Mouse (Mus musculus) thymus, postnatal 25 days (tissue): ENCODE data around the gene Lrp8.

Experiments
- DNase-seq: peaks from one replicate; pipeline ENCODE4 v3.0.0; 2022

Gene Lrp8

DNA sequence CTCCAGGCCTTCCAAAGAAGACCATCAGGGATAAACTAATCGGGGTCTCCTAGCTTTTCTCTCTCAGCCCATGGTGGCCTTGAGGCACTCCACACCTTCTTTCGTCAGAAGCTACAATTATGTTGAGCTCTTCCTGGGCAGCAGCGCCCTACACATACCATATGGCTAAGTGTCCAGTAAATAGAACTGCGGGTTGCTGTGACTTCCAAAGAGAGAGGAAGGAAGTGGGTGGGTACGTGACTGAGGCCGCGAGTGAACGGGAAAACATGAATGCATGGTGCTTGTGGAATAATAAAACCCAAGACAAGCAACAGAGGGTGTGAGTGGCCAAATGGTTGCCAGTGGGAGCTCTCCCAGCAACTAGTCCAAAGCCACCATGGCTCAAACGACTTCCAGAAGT, 47.6 kb downstream of the Lrp8 start:
- no peak for DNase-seq

- DNase-seq, result no peak
Measured at GRCm38 (mm10) chr4:107850091-107850490, 48.0 kb downstream of the Lrp8 start.

GRCm38 (mm10) chr4:107853333-107853732, 51.3 kb downstream of the Lrp8 start:
- no peak for DNase-seq

DNA sequence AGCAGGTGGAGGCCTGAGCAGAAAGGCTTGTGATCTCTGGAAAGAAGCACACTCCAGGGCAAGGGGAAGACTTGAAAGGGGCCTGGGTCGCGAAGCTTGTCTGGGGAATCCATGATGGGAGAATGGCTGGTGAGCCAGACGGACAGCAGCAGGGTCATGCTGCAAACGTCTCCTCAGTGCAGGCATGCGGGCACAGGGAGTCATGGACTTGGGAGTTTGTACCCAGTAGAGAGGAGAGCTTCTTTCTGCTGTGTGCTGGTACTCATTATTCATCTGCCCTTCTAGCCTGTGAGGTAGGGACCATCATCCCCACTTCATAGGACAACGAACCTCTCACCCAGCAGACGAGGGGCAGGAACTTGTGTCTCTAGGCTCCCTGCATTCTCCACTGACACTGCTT, 51.8 kb downstream of the Lrp8 start:
- DNase-seq, result no peak

DNA sequence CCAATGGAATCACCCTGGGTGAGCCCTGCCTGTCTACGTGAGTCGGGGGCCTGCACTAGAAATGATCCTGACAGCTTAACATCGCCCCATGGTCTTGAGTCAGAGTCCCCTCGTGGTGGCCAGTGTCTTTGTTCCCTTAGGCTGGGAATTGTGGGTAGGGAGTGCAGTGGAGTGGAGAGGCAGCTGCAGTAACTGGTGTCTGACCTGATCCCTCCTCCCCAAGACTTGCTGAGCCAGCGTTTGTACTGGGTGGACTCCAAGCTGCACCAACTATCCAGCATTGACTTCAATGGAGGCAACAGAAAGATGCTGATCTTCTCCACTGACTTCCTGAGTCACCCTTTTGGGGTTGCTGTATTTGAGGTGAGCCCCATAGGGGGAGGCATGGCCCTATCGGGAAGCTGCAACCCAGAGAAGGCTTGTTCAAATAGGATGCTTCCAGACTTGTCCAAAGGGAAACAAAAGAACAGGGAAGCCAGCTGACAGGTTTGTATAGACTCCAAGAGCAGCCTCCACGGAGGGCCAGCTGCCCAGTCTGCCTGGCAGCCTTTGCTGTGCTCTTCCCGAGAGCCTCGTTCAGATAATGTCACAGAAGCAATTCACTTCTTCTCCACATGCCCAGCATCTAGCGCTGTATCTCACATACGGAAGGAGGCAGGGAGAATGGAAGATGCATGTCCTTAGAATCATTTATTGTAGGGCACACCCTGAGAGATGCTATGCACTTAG, 55.1 kb downstream of the Lrp8 start:
- DNase-seq, result no peak

GRCm38 (mm10) chr4:107858995-107859394, 56.9 kb downstream of the Lrp8 start:
- no peak for DNase-seq

DNA sequence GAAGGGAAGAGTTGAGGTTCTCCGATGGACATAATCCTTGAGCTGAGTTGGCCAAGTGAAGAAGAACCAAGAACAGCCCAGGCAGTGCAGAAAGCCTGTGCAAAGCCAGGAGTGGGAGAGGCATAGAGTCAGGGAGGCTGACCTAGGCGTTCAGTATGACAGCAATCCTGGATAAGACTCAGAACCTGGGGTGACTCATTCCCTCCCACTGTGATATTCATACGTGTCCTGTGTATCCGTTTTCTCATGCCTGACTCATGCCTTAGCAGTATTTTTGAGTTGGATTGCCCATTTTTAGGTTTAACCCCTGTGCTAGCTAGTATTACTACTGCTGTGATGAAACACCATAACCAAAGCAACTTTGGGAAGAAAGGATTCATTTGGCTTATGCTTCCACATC, 62.8 kb downstream of the Lrp8 start:
- DNase-seq, result no peak

DNA sequence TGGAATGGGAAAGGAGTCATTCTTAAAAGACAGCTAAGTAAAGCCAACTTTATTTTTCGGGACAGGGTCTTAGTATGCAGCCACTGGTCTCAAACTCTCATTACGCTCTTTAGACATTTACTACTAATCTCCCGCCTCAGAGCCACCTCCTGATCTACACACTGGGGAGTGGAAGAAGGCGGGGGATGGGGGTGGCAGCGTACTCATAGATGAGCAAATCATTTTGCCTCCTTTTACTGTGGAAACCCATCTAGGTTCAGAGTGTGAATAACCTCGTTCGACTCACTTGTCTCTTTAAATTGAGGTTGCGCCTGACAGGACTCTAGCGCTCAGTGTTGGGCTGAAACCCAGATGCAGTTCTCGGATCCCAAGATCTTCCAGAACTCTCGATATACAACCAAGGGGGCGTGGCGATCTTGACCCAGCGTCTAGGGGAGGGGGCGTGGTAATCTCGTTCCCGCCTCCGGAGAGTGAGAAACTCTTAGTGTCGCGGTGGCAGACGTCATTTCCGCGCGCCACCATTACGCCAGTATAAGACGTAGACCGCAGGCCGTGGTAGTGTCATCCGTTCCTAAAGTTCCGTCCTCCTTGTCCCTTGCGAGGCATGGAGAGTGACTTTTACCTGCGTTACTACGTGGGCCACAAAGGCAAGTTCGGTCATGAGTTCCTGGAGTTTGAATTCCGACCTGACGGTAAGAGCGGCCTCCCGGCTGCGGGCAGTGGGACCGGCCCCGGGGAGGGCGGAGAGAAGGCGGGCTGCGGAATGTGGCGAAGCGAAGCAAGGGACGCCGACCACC, 77.4 kb downstream of the Lrp8 start, which contains the start of gene Magoh:
TSS of gene Magoh (plus strand) at position 502 of the 797 bp plus-strand sequence.
- DNase-seq, result peak; percentile 95

DNA sequence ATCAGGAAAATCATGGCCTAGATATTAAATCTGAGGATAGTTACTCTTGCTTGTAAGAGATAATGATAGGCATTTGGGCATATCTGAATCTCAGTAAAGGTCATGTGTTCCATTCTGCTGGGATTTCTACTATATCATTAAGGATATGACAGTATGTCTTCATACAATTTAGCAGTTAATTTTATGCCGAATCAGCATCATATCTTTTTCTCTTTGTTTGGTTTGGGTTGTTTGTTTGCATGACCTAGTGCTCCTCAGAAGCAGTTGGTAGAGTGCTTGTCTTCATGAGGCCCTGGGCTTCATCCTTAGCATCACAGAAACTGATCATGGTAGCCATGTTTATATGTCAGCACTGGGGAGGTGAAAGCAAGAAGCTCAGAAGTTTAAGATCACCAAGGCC, 79.6 kb downstream of the Lrp8 start:
- DNase-seq, result no peak

DNA sequence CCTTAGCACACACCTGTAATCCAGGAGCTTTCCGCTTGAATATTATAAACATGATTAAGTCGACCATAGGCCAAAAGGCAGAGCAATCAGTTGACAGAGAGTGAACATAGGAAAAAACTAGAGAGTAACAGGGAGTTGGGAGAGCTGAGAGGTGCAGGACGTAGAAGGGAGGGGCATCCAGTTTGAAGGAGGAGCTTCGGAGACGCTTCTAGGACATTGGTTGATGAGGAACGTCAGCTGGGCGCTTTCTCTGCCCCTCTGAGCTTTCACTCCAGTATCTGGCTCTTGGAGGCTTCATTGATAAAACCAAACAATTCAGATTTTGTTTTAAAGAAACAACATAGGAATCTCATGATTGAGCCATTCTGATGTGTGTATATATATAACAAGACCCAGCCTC, 84.3 kb downstream of the Lrp8 start:
- DNase-seq, result no peak

- no peak for DNase-seq
Measured at GRCm38 (mm10) chr4:107889385-107889730, 87.3 kb downstream of the Lrp8 start.

- DNase-seq, result peak; percentile 93
Measured at GRCm38 (mm10) chr4:107889731-107890432, 87.8 kb downstream of the Lrp8 start, which contains the start of gene 0610037L13Rik. Gene 0610037L13Rik, plus strand, starts transcription at chr4:107889813.

GRCm38 (mm10) chr4:107892663-107893062, 90.6 kb downstream of the Lrp8 start:
- no peak for DNase-seq

- DNase-seq, result no peak
Measured at GRCm38 (mm10) chr4:107899211-107899927, 97.3 kb downstream of the Lrp8 start.

DNA sequence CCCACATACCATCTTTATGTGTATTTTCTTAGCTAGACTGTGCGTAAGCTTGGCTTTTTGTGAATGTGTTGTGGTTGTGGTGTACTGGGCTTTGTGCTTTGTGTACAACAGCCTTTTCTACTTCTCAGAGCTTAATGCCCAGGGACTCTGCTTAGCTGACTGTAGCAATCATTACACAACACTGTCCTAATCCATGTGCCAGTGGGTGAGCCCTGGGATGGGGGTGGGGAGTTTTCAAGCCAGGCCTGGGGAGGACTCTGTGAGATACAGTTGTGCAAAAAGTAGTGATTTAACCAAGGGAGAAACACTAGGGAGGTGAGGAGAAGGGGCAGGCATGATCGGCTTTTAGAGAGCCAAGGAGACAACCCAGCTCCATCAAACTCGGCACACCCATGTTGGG, 98.1 kb downstream of the Lrp8 start:
- DNase-seq, result no peak

- DNase-seq, result no peak
Measured at GRCm38 (mm10) chr4:107904252-107904651, 102.2 kb downstream of the Lrp8 start.

DNA sequence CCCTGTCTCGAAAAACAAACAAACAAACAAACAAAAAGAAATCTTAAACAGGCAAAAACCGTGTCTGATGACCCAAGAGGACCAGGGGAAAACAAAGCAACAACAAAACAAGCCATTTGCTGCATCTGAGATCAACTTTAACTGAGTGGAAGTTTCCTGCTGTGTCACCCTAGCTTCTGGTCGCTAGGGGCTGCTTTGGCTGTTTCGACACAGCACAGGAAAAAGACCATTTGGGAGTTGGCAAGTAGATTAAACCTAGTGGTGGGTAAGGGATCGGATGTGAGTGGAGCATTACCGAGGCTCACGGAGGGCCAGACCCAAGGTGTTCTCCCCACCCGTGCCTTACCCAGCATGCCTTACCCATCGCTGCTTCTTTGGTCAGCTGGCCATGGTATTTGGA, 104.5 kb downstream of the Lrp8 start:
- DNase-seq, result no peak

GRCm38 (mm10) chr4:107910020-107910419, 108.0 kb downstream of the Lrp8 start:
- DNase-seq, result no peak

GRCm38 (mm10) chr4:107920336-107920735, 118.3 kb downstream of the Lrp8 start:
- no peak for DNase-seq

DNA sequence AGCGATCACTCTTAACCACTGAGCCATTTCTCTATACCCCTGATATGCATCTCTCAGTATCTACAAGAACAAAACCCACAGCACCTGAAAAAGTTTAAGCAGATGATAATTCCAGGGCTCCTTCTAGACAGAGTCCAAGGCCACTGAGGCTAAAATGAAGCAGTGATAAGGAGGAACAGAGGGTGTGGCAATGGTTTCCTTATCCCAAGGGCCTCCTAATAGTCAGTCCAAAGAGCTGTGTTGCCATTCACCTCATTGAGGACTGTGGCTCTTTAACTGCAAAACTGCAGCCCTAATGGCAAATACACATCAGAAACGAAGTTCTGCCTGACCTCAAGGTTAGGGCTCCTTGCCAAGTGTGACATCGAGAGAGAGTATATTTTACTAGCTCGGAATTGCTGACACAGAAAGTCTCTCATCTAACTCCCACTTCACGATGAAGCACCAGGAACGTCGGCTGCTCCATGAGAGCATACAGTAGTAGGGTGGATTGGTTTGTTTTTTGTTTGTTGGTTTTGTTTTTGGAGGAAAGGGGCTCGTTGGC, 119.2 kb downstream of the Lrp8 start:
- no peak for DNase-seq

DNA sequence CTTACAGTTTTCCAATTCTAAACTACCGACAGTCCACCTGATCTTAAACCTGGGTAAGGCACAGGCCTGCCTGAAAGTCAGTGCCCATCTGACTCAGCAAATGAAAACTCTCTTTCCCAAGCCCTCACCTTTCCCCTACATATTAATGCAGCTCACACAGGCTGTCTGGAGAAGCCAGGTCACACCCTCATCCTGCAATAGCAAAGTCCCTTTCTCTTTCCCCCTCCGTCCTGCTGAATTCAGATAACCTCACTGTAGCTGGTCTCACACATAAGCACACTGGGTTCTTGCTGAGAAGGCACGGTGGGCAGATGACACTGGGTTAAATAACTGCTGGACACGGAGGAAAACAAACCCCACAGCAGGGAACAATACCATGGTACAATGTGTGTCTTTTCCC, 119.9 kb downstream of the Lrp8 start:
- DNase-seq, result no peak

DNA sequence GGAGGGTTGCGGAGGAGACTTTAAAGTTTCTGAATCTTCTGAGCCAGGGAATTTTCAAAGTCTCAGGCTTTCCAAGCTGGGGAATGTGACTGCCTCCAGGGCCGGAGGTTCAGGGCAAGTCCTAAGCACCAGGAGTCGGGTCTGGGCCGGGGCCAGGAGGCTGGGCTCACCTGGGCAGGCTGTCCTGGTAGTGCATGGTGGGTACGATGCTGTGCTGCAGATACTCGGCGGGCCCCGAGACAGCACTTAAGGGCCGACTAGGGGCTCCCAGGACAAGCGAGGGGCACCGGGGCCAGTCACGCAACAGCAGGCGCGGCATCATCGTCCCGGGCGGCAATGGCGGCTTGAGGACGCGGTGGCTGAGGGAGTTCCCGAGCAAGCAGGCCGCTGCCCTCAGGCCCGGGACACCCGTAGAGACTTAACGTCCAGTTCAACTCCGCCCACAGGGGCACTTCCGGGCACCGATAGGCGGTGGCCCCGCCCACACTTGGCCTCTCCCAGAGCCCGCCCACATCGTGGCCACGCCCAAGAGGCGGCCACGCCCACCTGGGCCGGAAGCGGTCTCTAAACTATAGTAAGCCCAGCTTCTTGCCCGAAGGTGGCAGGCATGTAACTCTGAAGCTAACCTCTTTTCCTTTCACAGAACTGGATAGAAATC, 121.2 kb downstream of the Lrp8 start, which contains the start of gene Cpt2:
TSS of gene Cpt2 (minus strand) at position 466 of the 658 bp plus-strand sequence.
- peak; percentile 93 for DNase-seq
